Mouse (Mus musculus): ENCODE measurements around the gene Rpl11. TPM values are rescaled to one million over a fixed set of nuclear protein-coding genes. Genes with fewer than 3 reads are reported as not detected.

Gene Rpl11
- total and polyA plus RNA-seq, 2 experiments from 2014 or later: 312 to 914 TPM

- no peak overlapping the region for H3K4me2 ChIP-seq (ENCODE audit: low read depth, low read length)
- WGBS: 51% methylated on average over 4 of the region's 4 CpGs
- ATAC-seq: no peak
These were observed 5.6 kb downstream of the Rpl11 start for GRCm38 (mm10) chr4:136047626-136048025.

DNA sequence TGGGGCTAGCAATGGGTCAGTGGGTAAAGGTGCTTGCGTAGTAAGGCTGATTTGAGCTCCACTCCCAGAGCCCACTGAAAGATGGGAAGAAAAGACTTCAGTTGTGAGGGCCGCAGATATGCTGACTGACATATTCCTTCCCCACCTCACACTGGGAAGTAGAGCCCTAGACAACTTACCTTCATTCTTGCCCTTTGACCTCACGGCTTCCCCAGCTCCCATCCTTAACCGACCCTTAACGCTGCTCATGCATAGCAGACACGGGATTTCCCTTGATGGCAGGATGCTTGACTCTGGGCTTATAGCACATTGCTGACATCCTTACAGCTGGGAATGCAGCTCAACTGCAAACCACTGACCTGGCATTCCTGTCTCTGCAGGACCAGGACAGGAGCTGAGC, 6.3 kb downstream of the Rpl11 start:
- DNase-seq (ENCODE audit: low spot score): no peak
- TF ChIP-seq CTCF (IDR thresholded peaks at IDR 0.05; ENCODE audit: low read depth): no peak
- Histone ChIP-seq H3K27ac (no peak overlapping the region), H3K4me1 (ENCODE audit: insufficient read depth, low read length) (peaks cover 7% of the 10 kb centered on the region), H3K4me2 (ENCODE audit: low read depth, low read length) (no peak overlapping the region), H3K4me3 (ENCODE audit: low read length) (no peak overlapping the region), H3K9me3 (ENCODE audit: low read length) (no peaks in the 10 kb centered on the region), H3K9ac (replicated peaks; ENCODE audit: low read length) (peak overlapping the region; percentile 10; the same call in 1 of the 2 replicates), H3K36me3 (ENCODE audit: insufficient read depth, low read length) (peaks cover 37% of the 10 kb centered on the region), H3K27me3 (ENCODE audit: insufficient read depth, low read length) (no peaks in the 10 kb centered on the region)
- no peak for ATAC-seq
- WGBS: 79% methylated on average over 6 of the region's 6 CpGs

More at GRCm38 (mm10) chr4:136047626-136048025, 5.6 kb downstream of the Rpl11 start:
- Histone ChIP-seq H3K27ac (no peak overlapping the region), H3K4me3 (ENCODE audit: low read length) (no peak overlapping the region), H3K9ac (replicated peaks; ENCODE audit: low read length) (no peak overlapping the region), H3K36me3 (ENCODE audit: insufficient read depth, low read length) (peaks cover 37% of the 10 kb centered on the region), H3K27me3 (ENCODE audit: insufficient read depth, low read length) (no peaks in the 10 kb centered on the region), H3K4me1 (ENCODE audit: insufficient read depth, low read length) (peaks cover 12% of the 10 kb centered on the region), H3K9me3 (ENCODE audit: low read length) (no peaks in the 10 kb centered on the region)
- TF ChIP-seq CTCF (IDR thresholded peaks at IDR 0.05; ENCODE audit: low read depth): peak; percentile 29; the same call in 1 of the 2 replicates
- DNase-seq (ENCODE audit: low spot score): no peak

GRCm38 (mm10) chr4:136045091-136045490, 8.1 kb downstream of the Rpl11 start:
- ATAC-seq (no peak), DNase-seq (ENCODE audit: low spot score) (no peak)
- no peak overlapping the region for H3K4me3 ChIP-seq (ENCODE audit: low read length)
- H3K9me3 ChIP-seq (ENCODE audit: low read length): no peaks in the 10 kb centered on the region
- no peak for TF ChIP-seq CTCF (IDR thresholded peaks at IDR 0.05; ENCODE audit: low read depth)
- H3K4me2 ChIP-seq (ENCODE audit: low read depth, low read length): no peak overlapping the region
- peaks cover 22% of the 10 kb centered on the region for H3K36me3 ChIP-seq (ENCODE audit: insufficient read depth, low read length)
- no peaks in the 10 kb centered on the region for H3K4me1 ChIP-seq (ENCODE audit: insufficient read depth, low read length)
- no peak overlapping the region for H3K27ac ChIP-seq
- H3K9ac ChIP-seq (replicated peaks; ENCODE audit: low read length): no peak overlapping the region
- 91% methylated on average over 5 of the region's 5 CpGs for WGBS
- H3K27me3 ChIP-seq (ENCODE audit: insufficient read depth, low read length): no peaks in the 10 kb centered on the region

GRCm38 (mm10) chr4:136043784-136044400, 9.3 kb downstream of the Rpl11 start:
- Histone ChIP-seq H3K27me3 (ENCODE audit: insufficient read depth, low read length) (no peaks in the 10 kb centered on the region), H3K4me1 (ENCODE audit: insufficient read depth, low read length) (no peaks in the 10 kb centered on the region), H3K4me3 (ENCODE audit: low read length) (no peak overlapping the region), H3K9ac (replicated peaks; ENCODE audit: low read length) (no peak overlapping the region), H3K36me3 (ENCODE audit: insufficient read depth, low read length) (peaks cover 11% of the 10 kb centered on the region), H3K9me3 (ENCODE audit: low read length) (no peaks in the 10 kb centered on the region), H3K27ac (no peak overlapping the region), H3K4me2 (ENCODE audit: low read depth, low read length) (no peak overlapping the region)
- ATAC-seq (no peak), DNase-seq (ENCODE audit: low spot score) (no peak)
- no peak for TF ChIP-seq CTCF (IDR thresholded peaks at IDR 0.05; ENCODE audit: low read depth)
- 89% methylated on average over 6 of the region's 6 CpGs for WGBS

DNA sequence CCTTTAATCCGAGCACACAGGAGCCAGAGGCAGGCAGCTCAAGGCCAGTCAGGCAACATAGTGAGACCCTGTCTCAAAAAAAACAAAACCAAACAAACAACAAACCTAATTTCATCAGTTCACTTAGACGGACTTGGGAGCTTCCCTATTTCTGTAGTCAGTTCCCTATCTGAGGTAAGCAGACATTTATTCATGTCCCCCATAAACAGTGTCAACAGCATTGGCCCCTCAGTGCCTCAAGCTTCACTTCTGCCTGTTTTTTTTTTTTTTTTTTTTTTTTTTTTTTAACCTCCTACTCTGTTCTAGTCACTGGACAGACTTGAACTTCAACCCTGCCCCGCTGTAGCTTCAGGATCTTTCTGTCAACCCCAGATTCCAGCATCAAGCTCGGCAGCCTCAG, 18.1 kb downstream of the Rpl11 start:
- H3K4me1 ChIP-seq (ENCODE audit: insufficient read depth, low read length): no peaks in the 10 kb centered on the region
- no peak overlapping the region for H3K9ac ChIP-seq (replicated peaks; ENCODE audit: low read length)
- no peak for ATAC-seq
- 81% methylated on average over 4 of the region's 4 CpGs for WGBS
- H3K9me3 ChIP-seq (ENCODE audit: low read length): no peaks in the 10 kb centered on the region
- H3K4me3 ChIP-seq (ENCODE audit: low read length): no peak overlapping the region
- DNase-seq (ENCODE audit: low spot score): no peak
- H3K27me3 ChIP-seq (ENCODE audit: insufficient read depth, low read length): no peaks in the 10 kb centered on the region
- H3K27ac ChIP-seq: no peak overlapping the region
- no peak overlapping the region for H3K4me2 ChIP-seq (ENCODE audit: low read depth, low read length)
- TF ChIP-seq CTCF (IDR thresholded peaks at IDR 0.05; ENCODE audit: low read depth): no peak
- H3K36me3 ChIP-seq (ENCODE audit: insufficient read depth, low read length): no peaks in the 10 kb centered on the region

DNA sequence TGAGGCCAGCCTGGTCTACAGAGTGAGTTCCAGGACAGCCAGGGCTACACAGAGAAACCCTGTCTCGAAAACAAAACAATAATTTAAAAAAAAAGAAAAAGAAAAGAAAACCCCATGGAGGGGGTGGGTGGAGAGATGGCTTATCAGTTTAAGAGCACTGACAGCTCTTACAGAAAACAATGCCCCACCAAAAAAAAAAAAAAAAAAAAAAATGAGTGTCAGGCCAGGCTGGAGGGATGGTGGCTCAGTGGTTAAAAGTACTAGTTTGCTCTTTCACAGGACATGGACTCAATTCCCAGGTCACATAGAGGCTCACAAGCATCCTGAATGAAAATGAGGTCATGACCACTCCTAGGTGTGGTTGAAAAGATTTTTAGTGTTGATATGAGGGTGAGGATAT, 20.0 kb downstream of the Rpl11 start:
- Histone ChIP-seq H3K9ac (replicated peaks; ENCODE audit: low read length) (no peak overlapping the region), H3K4me1 (ENCODE audit: insufficient read depth, low read length) (no peaks in the 10 kb centered on the region), H3K36me3 (ENCODE audit: insufficient read depth, low read length) (no peaks in the 10 kb centered on the region), H3K4me2 (ENCODE audit: low read depth, low read length) (no peak overlapping the region), H3K27me3 (ENCODE audit: insufficient read depth, low read length) (no peaks in the 10 kb centered on the region), H3K27ac (no peak overlapping the region), H3K9me3 (ENCODE audit: low read length) (no peaks in the 10 kb centered on the region), H3K4me3 (ENCODE audit: low read length) (no peak overlapping the region)
- DNase-seq (ENCODE audit: low spot score): no peak
- 72% methylated on average over 1 of the region's 1 CpGs for WGBS
- TF ChIP-seq CTCF (IDR thresholded peaks at IDR 0.05; ENCODE audit: low read depth): no peak
- ATAC-seq: no peak

All from hindbrain, postnatal 0 days (tissue).